Mouse (Mus musculus): ENCODE results near the gene Ap2m1.
"Not testable (repeated sequence)": the region's sequence is repeated elsewhere in the genome, so short reads cannot be mapped to it uniquely, and the experiment has no call there.

Ap2m1 gene

DNA sequence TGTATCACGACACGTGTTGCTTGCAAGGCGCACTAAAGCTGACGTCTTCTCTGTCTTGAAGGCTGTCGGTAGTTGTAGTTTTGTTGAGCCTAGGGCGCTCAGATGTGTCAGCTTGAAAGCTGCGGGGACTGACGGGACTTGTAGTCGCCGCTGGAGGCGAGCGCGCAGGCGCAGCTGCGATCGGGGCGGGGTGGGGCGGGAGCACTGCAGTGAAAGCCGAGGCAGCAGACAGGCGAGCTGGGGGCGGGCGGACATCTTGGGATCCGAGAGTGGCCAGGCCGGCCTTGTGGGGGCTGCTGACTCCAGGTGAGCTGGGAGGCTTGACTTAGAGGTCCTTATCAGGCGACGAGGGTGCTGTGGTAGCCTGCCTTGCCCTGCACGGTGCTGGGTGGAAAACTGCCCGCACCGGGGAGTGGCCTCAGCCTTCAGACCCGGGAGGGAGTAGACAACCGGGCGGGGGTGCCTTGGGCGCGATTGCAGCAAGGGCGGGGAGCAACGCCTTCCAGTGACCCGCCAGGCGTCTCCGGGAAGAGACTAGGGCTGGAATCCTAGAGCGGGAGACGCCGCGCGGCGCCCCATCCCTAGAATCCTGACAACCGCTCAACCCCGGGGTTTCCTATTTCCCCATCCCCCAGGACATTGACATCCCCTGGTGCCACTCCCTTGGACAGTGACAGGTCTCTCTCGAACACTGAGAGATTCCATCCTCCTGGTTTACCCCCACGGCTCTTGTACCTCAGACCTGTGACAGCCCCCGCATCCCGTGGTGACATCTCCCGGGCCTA is at the start of gene Ap2m1:
TSS of gene Ap2m1 (plus strand) at position 183 of the 785 bp plus-strand sequence.
- DNase-seq: peak; percentile 98

DNA sequence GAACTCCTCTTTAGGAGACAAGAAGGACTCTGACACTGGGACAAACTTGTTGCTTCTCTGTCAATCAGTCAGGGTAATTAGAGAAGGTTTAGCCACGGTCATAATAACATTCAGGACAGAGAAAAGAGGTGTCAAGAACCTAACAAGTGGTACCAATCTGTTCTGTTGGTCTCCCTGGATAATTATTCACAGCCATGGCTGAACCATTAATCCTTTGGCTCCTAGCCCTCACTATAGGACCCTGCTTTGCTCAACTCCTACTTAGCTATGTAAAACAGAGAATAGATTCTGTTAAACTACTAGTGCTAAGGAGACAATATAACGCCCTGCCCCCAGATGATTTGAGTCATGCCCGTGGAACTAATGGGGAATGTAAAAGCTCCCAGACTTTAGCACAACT is 49.2 kb upstream of the Ap2m1 start:
- DNase-seq: no peak

DNA sequence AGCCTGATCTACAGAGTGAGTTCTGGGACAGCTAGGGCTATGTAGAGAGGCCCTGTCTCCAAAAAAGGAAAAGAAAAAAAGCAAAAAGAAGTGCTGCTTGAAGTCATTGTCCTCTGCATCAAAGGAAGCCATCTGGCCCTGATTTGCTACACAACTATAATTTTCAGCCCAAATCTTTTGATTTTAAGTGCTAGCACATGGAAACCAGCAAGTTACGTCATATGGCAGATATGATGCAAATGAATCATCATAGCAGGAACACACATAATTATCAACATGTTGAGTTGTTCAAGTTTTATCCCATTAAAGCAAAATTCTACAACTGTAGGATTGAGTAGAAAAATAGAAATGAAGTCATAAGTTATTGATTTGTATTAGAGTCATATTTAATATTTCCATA is 47.1 kb upstream of the Ap2m1 start:
- DNase-seq: no peak

DNA sequence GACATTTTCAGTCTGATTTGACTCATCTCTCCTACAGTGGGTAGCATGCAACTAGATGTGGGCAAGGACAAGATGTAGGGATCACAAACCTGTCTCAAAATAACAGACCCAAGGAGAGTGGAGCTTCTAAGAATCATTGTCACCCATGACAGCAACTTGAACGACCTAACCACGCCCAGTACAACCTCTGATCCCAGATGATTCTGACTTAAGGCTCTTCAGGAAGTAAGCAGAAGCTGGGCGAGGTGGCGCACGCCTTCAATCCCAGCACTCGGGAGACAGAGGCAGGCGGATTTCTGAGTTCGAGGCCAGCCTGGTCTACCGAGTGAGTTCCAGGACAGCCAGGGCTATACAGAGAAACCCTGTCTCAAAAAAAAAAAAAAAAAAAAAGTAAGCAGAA is 46.5 kb upstream of the Ap2m1 start:
- DNase-seq: not testable (repeated sequence)

DNA sequence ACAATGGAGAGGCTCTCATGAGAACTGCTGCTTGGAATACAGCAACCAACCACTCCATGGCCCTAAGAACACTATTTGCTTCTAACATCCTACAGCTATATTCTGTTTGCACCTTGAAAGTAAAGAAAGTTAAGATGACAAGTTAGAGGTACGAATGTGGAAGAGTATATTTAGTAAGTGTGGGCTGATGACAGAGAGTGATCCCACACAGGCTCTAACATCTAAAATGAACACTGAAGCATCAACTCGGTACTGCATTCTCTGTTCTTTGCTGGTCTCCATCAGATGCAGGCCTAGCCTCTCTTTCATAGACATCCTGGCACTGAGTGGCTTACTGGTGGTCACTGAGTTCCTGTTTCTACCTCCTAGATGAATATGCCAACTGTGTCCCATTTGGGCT is 46.0 kb upstream of the Ap2m1 start:
- DNase-seq: no peak

DNA sequence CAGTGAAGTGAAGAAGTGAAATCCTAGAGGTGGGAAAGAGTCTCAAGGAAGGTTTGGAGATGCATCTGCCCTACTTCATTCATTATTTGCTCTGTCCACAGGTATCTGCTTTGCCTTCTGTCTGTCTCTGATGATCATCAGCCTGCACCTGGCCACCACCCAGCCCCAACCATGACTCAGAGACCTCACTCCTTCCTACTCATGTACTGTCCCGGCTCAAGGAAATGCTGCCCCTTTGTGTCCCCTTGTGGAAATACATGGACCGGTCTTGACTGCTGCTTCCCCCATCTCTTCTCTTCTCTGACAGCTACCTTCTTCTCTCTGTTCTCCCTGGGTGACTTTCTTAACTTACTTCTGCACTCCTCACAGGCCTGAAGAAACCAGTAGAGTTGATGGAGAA is 44.7 kb upstream of the Ap2m1 start:
- no peak for DNase-seq

DNA sequence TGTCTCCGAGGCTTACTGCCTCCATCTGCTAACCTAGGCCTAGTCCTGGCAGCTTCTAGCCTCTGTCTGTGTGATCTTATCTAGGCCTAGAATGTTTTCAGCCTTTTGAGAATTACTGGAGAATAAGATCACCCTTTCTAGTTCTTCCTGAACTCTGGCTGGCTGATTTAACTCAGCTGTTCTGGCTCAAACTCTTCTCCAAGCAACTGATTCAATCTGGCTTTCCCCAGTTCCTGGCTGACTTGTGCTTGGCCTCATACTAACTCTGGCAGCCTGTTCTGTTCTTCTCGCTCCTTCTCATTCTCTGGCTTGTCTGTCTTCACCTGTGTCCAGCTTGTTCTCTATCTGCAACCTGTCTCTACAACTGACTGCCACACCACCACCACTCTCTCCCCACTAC is 44.0 kb upstream of the Ap2m1 start:
- DNase-seq: no peak

DNA sequence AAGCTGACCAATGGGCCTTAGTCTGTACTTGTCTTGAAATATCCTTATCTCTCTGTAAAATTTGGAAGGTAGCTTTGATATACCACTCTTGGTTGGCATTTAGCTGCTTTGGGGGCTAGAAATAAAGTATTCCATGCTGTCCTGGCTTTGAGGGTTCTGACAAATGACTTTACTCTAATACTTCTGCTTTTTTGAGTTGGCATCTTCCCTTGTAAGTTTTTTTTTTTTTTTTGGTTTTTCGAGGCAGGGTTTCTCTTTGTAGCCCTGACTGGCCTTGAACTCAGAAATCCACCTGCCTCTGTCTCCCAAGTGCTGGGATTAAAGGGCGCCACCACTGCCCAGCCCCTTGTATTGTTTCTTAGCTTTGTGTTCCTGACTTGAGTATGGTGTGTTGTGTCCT is 41.8 kb upstream of the Ap2m1 start:
- no peak for DNase-seq

DNA sequence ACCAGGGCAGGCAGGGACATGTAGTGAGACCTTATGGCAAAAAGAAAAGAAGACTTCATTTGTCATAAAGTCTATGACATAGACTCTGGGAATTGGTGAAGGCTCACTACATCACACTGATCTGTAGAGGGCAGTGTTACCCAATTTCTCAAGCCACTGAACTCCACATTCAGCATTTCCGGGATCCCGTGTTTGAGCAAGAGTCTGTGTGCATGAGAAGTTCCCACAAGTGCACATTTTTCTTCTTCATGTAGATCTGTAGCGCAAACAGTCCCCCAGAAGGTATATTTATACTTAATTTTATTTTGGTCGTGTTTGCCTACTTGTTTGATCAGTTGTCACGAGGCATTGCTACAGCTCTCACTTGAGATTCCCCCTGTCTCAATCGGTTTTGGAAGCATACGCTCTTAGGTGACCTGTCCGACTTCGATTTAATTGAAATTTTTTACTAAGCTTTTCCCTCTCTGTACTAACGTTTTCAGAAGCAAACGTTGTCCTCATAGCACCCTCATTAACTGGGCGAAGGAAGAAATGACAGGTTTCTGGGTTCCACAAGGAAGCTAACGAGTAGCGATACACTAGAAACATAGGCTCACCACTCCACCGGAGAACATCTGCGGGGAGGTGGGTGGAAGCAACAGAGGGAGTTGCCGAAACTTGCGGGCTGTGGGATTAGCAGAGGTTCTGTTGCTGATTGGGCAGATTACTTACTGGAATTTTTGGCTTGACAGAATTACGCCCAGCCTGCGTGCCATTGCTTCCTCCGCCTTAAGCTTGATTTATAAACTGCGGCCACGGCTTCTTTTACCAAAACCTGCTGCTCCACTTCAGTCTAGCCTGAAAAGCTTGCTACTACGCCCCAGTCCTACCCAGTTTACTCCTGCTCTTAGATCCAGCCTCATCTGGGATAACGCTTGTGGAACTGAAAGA is 38.3 kb upstream of the Ap2m1 start:
- peak; percentile 60 for DNase-seq

DNA sequence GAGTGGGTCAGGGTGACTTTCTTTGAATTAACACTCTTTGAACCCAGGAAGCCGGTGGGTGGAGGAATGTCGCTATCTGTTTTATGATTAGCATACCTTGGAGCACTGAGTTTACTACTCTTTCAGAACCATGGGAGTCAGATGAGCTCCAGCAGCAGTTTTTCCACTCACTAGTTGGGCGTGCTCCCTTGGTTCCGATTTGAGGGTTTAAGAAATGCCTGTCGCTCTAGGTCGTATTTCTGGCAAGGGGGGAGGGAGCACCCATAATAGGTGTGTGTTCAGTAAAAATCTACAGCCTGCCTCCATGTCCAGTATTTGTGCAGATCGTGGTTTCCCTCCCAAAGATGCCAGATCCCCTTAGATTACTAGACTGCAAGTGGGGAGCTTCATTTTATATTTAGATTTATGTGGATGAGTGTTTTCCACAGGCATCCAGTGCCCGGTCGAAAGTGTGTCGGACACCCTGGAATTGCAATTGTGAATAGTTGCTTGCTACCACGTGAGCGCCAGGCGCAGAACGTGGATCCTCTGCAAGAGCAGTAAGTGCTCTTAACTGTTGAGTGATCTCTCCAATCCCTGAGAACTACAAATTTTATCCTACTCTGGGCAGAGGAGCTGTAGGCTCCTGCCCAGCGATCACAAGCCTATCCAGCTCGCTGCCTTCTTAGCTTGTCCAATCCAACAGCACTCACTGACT is 37.1 kb upstream of the Ap2m1 start:
- DNase-seq: no peak

DNA sequence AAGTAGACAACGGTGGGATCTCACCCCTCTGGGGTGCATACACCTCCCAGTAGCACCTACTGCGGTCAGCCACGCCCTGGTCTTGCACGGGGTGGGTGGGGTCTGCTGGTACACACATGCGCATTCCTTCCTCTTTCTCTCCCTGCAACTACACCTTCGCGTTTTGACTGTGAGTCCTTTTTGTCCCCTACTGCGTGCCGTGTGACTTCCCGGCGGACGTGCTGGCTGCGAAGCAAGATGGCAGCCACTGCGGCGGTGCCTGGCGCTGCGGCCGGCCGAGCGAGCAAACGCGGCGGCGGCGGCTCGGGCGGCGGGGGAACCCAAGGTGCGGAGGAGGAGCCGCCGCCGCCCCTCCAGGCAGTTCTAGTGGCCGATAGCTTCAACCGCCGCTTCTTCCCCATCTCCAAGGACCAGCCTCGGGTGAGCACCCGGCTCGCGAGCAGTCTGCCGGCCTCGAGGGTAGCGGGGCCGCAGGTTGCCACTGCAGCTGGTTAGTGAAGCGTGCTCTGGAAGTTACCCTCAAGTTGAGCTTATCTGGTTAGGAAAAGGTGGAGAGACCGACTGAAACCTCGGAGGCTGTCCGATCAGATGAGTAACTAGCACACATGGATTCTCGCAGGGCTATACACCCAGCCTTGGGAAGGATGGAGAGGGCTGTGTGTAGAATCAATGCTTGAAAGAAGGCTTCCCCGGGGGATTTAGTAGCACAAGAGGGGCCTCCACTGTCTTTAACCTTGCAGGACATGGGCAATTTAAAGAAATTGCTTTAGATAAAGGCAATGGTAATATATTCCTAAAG is 36.4 kb upstream of the Ap2m1 start, which contains the start of gene Eif2b5:
TSS of gene Eif2b5 (plus strand) at position 141 of the 799 bp plus-strand sequence.
- DNase-seq: peak; percentile 96

DNA sequence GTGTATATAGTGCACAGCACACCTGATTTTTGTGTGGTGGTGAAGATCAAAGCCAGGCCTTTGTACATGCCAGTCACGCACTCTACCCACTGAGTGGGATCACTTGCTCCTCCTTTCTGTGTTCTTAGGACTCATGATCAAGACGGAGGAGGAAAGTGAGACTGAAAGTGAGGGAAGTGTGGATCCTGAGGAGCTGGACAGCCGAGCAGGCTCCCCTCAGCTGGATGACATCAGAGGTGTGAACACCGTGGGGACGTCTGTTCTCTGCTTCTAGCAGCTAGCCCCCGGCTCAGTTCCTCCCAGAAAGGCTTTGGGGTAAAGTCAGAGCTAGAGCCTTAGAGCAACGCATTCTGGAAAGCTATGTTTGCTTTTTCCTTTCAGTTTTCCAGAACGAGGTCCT is 29.3 kb upstream of the Ap2m1 start:
- no peak for DNase-seq

DNA sequence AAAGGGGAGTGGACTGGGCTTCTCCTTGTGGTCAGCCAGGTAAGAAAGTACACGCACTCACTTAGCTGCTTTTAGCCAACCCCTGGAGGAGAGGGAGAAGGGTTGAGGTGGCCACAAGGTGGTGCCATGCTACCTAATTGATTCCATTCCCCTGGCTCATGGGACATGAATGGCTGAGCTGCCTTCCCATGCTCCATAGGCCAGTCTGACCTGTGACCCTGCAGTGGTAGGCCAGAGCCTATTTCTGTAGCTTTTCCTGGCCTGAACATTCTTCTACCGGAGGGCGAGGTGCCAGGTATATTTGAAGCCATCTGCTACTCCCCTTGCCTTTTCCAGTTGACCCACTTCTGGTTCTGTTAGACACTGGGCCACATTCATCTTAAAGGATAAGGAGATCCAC is 25.9 kb upstream of the Ap2m1 start:
- DNase-seq: peak; percentile 71

DNA sequence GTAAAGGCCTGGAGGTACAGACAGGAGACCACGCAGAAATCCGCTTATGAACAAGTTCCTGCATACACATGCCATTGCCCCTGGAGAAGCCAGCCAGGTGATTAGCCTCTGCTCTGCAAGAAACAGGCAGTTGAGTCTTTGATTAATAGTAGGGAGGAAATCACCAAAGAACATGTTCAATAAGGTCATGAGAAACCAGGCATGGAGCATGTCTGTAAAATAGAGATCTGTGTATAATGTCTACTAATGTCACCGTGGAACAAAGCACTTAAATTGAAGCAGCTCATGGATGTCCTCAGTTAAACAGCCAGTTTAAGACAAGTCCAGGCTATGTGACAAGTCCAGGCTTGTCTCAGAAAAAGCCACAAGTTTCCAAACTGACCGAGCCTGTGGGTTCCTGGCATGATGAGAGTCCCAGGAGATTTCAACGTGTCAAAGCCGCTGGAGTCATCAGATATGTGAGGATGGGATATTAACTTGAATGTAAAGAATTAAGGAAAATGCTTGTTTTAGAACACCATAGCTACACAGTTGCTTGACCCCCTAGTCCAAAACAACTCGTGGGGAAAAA is 23.9 kb upstream of the Ap2m1 start:
- no peak for DNase-seq

DNA sequence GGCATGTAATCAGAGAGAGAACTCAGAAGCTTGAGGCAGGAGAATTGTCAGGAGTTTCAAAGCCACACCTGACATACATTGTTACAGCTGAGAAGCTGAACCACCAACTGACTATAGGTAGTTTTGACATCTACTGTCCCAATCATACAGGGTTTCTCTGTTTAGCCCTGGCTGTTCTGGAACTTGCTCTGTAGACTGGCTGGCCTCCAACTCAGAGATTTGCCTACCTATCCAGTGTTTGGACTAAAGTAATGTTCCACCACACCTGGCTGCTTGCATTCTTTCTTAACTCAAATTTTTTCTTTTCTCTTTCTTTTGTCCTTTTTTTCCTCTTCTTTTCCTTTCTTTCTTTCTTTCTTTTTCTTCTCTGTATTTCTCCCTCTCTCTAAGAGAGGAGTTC is 19.2 kb upstream of the Ap2m1 start:
- DNase-seq: no peak

DNA sequence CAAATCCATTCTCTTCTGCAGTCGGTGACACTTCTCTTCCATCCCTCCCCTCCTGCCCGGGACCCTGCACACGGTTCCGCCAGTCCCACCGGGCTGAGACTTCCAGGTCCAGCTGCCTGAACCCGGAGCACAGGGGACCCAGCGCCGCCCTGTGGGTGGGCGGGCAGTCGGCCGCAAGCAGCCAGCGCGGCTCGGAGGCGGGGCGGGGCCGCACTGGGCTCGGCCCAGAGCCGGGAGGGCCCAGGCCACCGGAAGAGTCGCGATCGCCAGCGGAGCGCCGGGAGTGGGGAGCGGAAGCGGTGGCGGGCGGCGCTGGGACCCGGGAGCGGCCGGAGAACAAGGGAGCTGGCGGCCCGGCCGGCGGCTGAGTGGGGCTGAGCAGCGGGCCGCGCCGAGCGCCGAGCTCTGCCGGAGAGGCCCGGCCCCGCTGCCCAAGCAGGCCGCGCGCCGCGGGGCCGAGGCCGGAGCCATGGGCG is 18.5 kb upstream of the Ap2m1 start, which contains the start of gene Dvl3:
TSS of gene Dvl3 (plus strand) at position 257 of the 476 bp plus-strand sequence.
- peak; percentile 90 for DNase-seq

DNA sequence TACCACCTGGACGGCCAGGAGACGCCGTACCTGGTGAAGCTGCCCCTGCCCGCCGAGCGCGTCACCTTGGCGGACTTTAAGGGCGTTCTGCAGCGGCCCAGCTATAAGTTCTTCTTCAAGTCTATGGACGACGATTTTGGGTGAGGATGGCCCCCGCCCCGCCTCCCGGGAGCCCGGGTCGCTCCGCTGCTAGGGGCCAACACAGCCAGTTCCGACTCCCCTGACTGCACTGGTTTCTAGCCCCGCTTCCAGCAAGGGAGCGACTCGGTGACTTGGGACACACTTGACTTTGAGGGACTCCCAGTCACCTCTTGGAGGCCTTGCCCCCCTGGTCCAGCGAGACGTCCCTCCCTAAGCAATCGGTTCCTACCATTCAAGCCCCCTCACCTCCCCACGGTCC is 18.1 kb upstream of the Ap2m1 start:
- peak; percentile 64 for DNase-seq

DNA sequence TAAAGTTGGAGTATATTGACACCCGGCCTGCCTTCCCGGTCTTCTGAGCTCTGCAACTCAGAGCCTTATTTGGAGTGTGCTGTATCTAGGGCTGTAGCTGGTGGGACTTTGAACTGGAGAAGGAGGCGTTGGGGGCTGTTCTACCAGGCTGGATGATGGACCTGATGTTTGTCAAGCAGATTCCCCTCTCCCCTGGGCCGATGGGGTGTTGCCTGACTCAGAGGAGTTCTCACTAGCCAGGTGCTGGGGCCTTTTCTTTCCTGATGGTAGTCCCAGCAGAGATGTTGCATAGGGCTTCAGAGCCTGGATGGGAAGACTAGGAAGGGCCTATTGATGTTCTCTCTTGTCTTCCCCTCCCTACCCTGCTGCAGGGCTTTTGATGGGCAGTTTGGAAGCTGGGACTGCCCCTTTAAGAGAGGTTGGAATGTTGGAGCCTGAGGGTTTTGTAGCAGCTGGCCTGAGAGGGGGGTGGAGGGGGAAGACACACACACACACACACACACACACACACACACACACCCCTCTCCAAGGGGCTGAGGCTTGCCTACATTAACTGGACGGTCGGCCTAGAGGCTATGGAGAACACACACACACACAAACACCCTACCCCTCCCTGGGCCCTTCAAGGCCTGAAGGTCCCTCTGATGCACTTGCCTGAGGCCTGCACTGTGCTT is 17.4 kb upstream of the Ap2m1 start:
- no peak for DNase-seq

DNA sequence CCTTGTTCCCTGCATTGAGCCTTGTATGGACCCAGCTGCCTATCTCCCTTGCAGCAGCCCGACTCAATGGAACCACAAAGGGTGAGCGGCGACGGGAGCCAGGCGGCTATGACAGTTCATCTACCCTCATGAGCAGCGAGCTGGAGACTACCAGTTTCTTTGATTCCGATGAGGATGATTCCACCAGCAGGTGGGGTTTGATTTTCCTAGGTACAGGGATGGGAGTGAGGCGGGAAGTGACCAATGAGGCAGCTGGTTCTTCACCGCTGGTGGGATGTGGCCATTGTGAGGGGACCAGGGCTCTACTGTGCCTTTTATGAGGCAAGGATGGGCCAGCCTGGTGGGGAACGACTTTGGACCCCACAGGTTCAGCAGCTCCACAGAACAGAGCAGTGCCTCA is 11.4 kb upstream of the Ap2m1 start:
- DNase-seq: no peak

DNA sequence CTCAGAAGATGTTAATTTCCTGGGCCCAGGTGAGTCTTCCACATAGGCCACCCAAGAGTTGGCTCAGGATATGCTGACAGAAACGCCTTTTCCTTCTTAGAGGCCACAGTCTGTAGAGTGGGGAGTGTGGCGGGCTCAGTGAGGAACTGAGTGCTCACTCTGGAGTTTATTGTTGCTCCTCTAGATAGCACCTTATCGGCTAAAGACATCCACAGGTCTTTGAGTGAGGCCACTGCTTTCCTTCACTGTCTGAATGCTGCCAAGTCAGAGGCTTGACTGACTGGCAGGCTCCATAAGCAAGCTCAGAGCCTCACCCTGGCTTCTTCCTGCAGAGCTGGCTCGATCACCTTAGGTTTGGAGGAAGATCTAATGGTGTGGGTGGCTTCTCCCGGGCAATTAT is 6.5 kb upstream of the Ap2m1 start:
- no peak for DNase-seq

DNA sequence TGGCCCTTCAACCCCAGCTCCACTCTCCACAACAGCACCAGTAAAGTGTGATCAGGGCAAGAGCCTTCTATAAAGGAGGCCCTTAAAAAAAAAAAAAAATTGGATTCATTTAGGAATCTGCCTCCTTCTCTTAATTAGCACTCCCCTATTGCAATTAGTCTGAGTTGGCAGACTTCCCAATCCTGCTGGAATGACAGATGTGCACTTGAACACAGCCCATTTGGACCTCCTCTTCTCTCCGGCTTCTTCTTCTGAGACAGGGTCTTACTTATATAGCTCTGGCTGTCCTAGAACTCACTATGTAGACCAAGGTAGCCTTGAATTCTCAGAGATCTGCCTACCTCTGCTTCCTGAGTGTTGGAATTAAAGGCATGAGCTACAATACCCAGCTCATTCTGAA is 5.9 kb upstream of the Ap2m1 start:
- DNase-seq: no peak
